Mouse (Mus musculus) lung, adult 2 months (tissue): ENCODE results near the gene Ctnnal1. TPM values are rescaled to one million over a fixed set of nuclear protein-coding genes. Genes with fewer than 3 reads are reported as not detected.

Source experiments
- DNase-seq: peaks from one replicate; pipeline ENCODE4 v3.0.0; 2022
- H3K4me1 ChIP-seq: fragments of 200-500 bp; 2 replicates; pipeline ENCODE4 v1.6.1; 2011; ENCODE audit warnings: low read length; ENCODE audit not compliant: control insufficient read depth, insufficient read depth
- H3K4me3 ChIP-seq: fragments of 200-500 bp; replicated peaks from 2 replicates; pipeline ENCODE3; 2011; ENCODE audit warnings: low read depth, mild to moderate bottlenecking, control low read depth, low read length; ENCODE audit errors: extremely low read depth
- CTCF ChIP-seq: fragments of 200-500 bp; IDR thresholded peaks from 2 replicates; pipeline ENCODE4 v1.5.1; 2011; ENCODE audit warnings: mild to moderate bottlenecking, low read length, control low read depth; ENCODE audit not compliant: insufficient read depth
- POLR2A ChIP-seq: fragments of 200-500 bp; IDR thresholded peaks from 2 replicates; pipeline ENCODE4 v1.6.1; 2011; ENCODE audit warnings: low read depth, mild to moderate bottlenecking, control low read depth, low read length, borderline replicate concordance; ENCODE audit errors: extremely low read depth
- WGBS: fragments of 180-500 bp; shearing (Covaris S2); methylation state at CpG from one replicate; pipeline ENCODE4 v1.1.7; 2018; 5-methylcytosine and 5-hydroxymethylcytosine counted together
- polyA plus RNA-seq: library from polyadenylated mRNA; depleted of rRNA; stranded (reverse); fragments of >200 nt; gene quantifications from 2 replicates; pipeline ENCODE4 v1.2.3, GENCODE M21; 2012

Ctnnal1 gene
- polyA plus RNA-seq, 1 experiment, result 8.8 TPM

- DNase-seq, result peak; percentile 49
- Histone ChIP-seq H3K4me1 (peaks cover 5% of the 10 kb centered on the region), H3K4me3 (peak overlapping the region; percentile 68)
- TF ChIP-seq POLR2A, result no peak
- no peak for TF ChIP-seq CTCF
- 1% methylated on average over 49 of the region's 49 CpGs for WGBS
Measured at GRCm38 (mm10) chr4:56864417-56865001, 479 bp downstream of the Ctnnal1 start.

- peak overlapping the region; percentile 68 for H3K4me3 ChIP-seq
- H3K4me1 ChIP-seq, result peaks cover 5% of the 10 kb centered on the region
- WGBS, result 36% methylated on average over 4 of the region's 4 CpGs
- no peak for TF ChIP-seq POLR2A
- no peak for TF ChIP-seq CTCF
- DNase-seq, result no peak
Measured at GRCm38 (mm10) chr4:56864016-56864415, 972 bp downstream of the Ctnnal1 start.

- WGBS, result 68% methylated on average over 4 of the region's 4 CpGs
- TF ChIP-seq POLR2A (no peak), CTCF (no peak)
- Histone ChIP-seq H3K4me1 (peaks cover 5% of the 10 kb centered on the region), H3K4me3 (no peak overlapping the region)
- no peak for DNase-seq
Measured at GRCm38 (mm10) chr4:56861551-56861950, 3.4 kb downstream of the Ctnnal1 start.

GRCm38 (mm10) chr4:56858733-56859132, 6.3 kb downstream of the Ctnnal1 start:
- 66% methylated on average over 9 of the region's 9 CpGs for WGBS
- Histone ChIP-seq H3K4me3 (no peak overlapping the region), H3K4me1 (no peaks in the 10 kb centered on the region; the same call in 1 of the 2 replicates)
- no peak for TF ChIP-seq CTCF
- TF ChIP-seq POLR2A, result no peak
- DNase-seq, result no peak

- WGBS, result 69% methylated on average over 8 of the region's 8 CpGs
- TF ChIP-seq CTCF (no peak), POLR2A (no peak)
- no peaks in the 10 kb centered on the region; the same call in 1 of the 2 replicates for H3K4me1 ChIP-seq
- no peak for DNase-seq
- no peak overlapping the region for H3K4me3 ChIP-seq
Measured at GRCm38 (mm10) chr4:56856371-56856949, 8.5 kb downstream of the Ctnnal1 start.

GRCm38 (mm10) chr4:56855935-56856334, 9.1 kb downstream of the Ctnnal1 start:
- H3K4me1 ChIP-seq, result no peaks in the 10 kb centered on the region; the same call in 1 of the 2 replicates
- H3K4me3 ChIP-seq, result no peak overlapping the region
- WGBS, result 90% methylated on average over 5 of the region's 5 CpGs
- DNase-seq, result no peak
- TF ChIP-seq CTCF (no peak), POLR2A (no peak)

GRCm38 (mm10) chr4:56850724-56851123, 14.3 kb downstream of the Ctnnal1 start:
- H3K4me3 ChIP-seq, result no peak overlapping the region
- TF ChIP-seq CTCF, result no peak
- TF ChIP-seq POLR2A, result no peak
- WGBS, result 19% methylated on average over 6 of the region's 6 CpGs
- DNase-seq, result no peak
- H3K4me1 ChIP-seq, result peaks cover 4% of the 10 kb centered on the region; the same call in 1 of the 2 replicates

- 81% methylated on average over 6 of the region's 6 CpGs for WGBS
- no peak overlapping the region for H3K4me3 ChIP-seq
- no peak for DNase-seq
- H3K4me1 ChIP-seq, result peaks cover 4% of the 10 kb centered on the region; the same call in 1 of the 2 replicates
- no peak for TF ChIP-seq CTCF
- no peak for TF ChIP-seq POLR2A
Measured at GRCm38 (mm10) chr4:56848044-56848443, 16.9 kb downstream of the Ctnnal1 start.

- no peak for DNase-seq
- TF ChIP-seq POLR2A (no peak), CTCF (no peak)
- Histone ChIP-seq H3K4me1 (peaks cover 4% of the 10 kb centered on the region; the same call in 1 of the 2 replicates), H3K4me3 (no peak overlapping the region)
- WGBS, result 81% methylated on average over 3 of the region's 3 CpGs
Measured at GRCm38 (mm10) chr4:56847400-56847799, 17.6 kb downstream of the Ctnnal1 start.

GRCm38 (mm10) chr4:56845896-56846533, 19.0 kb downstream of the Ctnnal1 start:
- TF ChIP-seq POLR2A (no peak), CTCF (no peak)
- whole genome bisulfite sequencing, result 73% methylated on average over 12 of the region's 12 CpGs
- DNase-seq, result no peak

More at GRCm38 (mm10) chr4:56845896-56846533, 19.0 kb downstream of the Ctnnal1 start:
- H3K4me3 ChIP-seq, result no peak overlapping the region
- peaks cover 4% of the 10 kb centered on the region; the same call in 1 of the 2 replicates for H3K4me1 ChIP-seq
